Mouse (Mus musculus) central nervous system, embryonic 18 days (tissue): ENCODE results near the gene Pcyt2. TPM values are rescaled to one million over a fixed set of nuclear protein-coding genes. Genes with fewer than 3 reads are reported as not detected.

Experiments used
- polyA plus RNA-seq: library from polyadenylated mRNA; depleted of rRNA; stranded (reverse); fragments of >200 nt; gene quantifications from 2 replicates; pipeline ENCODE4 v1.2.3, GENCODE M21; 2012; rRNA removed

Gene Pcyt2
- 286 and 294 TPM in 2 replicates for polyA plus RNA-seq

GRCm38 (mm10) chr11:120617519-120618112, at the start of gene Pcyt2:
Gene Pcyt2 (minus strand): TSS chr11:120617936.

DNA sequence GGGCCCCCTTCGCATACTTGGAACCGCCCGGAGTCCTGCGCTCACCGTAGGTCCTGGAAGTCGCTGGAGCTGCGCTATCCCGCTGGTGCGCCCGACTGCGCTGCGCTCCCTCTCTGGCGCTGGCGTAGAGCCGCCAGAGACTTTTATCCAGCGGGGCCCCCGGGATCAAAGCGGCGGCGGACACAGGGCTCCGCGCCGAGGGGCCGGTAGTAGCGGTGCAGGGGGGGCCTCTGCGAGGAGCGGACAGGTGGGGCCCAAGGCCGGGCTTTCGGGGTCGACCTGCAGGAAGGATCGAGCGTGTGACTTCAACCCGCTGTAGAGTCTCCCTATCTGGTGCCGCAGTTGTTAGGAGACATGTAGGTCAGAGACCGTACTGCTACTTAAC, 43.3 kb upstream of the Pcyt2 start, which contains the start of gene Notum:
Gene Notum, minus strand, starts transcription at position 100 of the 385 bp plus-strand sequence.

DNA sequence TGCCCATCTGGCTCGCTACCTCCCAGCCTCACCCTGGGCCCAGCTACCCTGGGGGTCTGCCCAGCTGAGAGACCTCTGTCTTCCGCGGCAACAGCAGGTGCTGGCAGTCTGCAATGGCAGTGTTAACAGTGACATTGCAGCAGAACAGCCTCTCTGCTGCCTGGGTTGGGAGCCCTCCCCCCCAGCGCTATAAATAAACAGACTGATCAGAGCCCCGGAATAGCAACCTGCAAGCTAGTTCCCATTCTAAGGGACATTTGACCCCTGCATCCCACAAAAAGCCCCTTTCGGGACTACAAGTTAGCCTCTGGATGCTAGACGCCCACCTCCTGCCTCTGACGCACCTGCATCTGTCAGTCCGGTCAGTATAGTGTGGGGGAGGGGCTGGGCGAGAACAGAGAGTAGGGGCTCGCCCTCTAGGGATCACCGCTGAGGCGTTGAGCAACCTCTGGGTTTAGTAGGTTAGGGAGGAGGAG, 30.3 kb upstream of the Pcyt2 start, which contains the start of gene Myadml2:
Gene Myadml2, minus strand, starts transcription at position 158 of the 476 bp plus-strand sequence.

DNA sequence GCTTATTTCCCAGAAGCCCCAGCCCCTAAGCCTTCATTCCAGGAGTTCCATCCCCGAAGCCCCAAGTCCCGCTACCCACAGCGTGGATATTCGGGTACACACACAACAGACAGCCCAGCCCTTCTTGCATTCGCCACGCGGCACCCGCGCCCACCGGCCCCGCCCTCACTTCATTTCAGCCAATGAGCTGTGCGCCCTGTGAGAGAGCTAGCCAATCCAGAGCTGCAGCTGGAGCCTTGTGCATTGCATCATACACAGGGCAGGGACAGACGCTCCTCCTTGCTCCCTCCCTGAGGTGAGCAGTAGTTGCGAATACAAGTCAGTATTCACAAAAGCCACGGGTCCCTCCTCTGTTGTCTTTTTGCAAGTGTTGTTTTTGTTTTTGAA, 25.9 kb upstream of the Pcyt2 start, which contains the start of gene Pycr1:
Gene Pycr1, minus strand, starts transcription at position 169 of the 387 bp plus-strand sequence.

DNA sequence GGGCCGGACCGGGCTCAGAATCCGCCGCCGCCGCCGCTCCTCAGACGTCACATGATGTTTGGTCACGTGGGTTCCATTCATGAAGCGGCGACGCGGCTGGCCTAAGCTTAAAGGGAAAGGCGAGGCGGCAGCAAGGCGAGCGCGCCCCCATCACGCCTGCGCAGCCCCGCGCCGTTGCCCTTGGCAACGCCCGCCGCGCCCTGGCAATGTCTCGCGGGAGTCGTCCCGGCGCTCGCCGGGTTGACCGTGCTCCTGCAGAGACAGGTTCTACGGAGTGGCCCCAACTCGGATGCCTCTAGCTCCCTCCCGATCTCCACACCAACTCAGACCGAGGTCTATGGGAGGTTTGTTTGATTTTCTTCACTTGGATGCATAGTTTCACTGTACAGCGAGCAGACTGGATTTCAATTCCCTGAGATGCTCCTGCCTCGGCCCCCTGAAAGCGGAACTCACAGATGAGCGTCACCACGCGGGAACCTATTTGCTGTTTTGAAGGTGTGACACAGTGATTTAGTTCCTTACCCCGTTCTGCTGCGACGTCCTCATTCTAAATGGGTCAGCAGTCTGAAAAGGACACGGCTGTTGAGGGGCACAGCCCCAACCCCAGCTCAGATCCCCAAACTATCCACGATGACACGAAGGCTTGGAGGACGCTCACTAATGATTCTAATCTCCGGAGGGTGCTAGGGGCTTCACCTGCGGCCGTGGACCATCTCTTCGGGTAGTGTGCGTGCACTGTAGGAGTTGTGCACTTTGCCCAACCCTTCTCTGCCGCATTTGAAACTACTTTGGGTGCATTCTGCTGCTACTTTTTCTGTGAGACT, 16.0 kb upstream of the Pcyt2 start, which contains the start of gene Mafg:
Gene Mafg, minus strand, starts transcription at position 81 of the 824 bp plus-strand sequence.

GRCm38 (mm10) chr11:120625152-120625775, 7.5 kb upstream of the Pcyt2 start, which contains the start of gene Sirt7:
Gene Sirt7 (minus strand): TSS chr11:120625240.

DNA sequence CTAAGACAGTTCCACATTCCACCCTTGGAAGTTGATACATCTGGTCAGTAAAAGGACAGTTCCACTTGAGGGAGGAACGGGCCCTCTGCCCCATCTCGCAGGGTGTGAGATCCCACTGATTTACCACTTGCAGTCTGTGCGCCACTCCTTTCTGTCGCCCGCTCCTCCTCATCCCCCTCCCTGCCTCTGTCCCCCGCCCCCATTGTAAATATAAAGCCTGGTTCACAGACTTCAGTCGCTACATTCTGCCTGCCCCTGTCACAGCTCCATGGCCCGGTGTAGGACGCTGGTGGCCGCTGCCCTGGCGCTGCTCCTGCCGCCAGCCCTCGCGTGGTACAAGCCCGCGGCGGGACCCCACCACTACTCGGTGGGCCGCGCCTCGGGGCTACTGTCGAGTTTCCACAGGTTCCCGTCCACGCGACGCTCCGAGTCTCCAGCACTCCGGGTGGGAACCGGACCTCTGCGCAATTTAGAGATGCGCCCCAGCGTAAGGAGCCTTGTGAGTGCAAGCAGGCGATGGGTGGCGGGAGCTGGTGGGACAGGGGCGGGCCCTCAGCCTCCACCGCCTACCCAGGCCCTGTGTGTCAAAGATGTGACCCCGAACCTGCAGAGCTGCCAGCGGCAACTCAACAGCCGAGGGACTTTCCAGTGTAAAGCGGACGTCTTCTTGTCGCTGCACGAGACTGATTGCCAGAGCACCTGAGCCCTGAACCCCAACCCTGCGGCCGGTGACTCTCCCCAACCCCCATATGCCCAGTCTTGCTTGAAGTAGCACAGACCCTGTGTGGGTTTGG, 9.3 kb downstream of the Pcyt2 start, which contains the start of gene Npb:
Gene Npb, plus strand, starts transcription at position 237 of the 794 bp plus-strand sequence.

GRCm38 (mm10) chr11:120598283-120598989, 19.3 kb downstream of the Pcyt2 start, which contains the start of the genes Alyref and Anapc11:
Gene Alyref (minus strand): TSS chr11:120598365.
Gene Anapc11 (plus strand): TSS chr11:120598421.

DNA sequence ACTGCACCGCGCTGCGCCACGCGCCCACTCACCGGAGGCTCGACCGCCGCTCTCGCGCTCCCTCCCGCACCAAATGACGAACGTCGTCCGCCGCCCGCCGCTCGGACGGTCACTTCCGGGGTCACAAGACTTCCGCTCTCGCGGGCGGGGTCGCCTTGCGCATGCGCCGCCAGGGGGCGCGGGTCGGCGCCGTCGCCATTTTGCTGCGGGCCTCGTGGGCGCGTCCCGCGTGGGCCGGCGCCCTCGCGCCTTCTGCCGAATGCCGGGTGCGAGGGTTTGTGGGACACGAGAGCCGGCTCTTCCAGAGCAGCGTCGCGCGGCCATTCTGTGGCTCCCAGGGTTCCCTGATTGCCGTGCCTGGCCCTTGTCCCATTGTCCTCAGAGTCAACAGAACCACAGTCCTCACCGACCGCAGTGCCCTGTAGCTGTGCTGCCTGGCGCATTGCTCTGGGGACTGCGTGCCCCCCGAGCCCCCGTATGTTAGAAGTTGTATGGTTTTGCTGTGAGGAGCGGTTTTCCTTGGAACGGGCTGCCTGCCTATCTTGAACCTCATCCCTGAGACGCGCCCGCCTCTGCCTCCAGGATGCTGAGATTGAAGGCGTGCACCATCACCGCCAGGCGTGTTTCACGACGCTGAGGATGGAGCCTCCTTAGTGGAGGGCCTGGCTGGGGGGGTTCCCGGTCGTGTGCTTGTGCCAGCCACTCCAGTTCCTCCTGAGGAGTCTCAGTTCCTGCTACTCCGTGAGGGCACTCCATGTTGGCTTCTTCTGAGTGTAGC, 36.1 kb downstream of the Pcyt2 start, which contains the start of gene Arhgdia:
Gene Arhgdia, minus strand, starts transcription at position 135 of the 778 bp plus-strand sequence.

GRCm38 (mm10) chr11:120572752-120573584, 44.8 kb downstream of the Pcyt2 start, which contains the start of gene P4hb:
Gene P4hb (minus strand): TSS chr11:120573253.

Other genes with a start within 250 kb of the Pcyt2 start
- gene Faap100, start 239.2 kb downstream of the Pcyt2 start, polyA plus RNA-seq: 107 and 108 TPM in 2 replicates
- 52.6 and 53.0 TPM in 2 replicates for gene Nploc4, start 180.2 kb downstream of the Pcyt2 start, polyA plus RNA-seq
- gene Tspan10, start 175.3 kb downstream of the Pcyt2 start, polyA plus RNA-seq: not detected in 2 replicates
- 0.32 and 0.56 TPM in 2 replicates for gene Pde6g, start 164.4 kb downstream of the Pcyt2 start, polyA plus RNA-seq
- 8.6 and 10.0 TPM in 2 replicates for gene Oxld1, start 159.9 kb downstream of the Pcyt2 start, polyA plus RNA-seq
- 30.3 and 32.5 TPM in 2 replicates for gene Ccdc137, start 159.8 kb downstream of the Pcyt2 start, polyA plus RNA-seq
- 42.5 and 46.3 TPM in 2 replicates for gene Arl16, start 150.3 kb downstream of the Pcyt2 start, polyA plus RNA-seq
- gene Mrpl12, start 133.3 kb downstream of the Pcyt2 start, polyA plus RNA-seq: 107 and 119 TPM in 2 replicates
- 33.0 and 33.5 TPM in 2 replicates for gene Slc25a10, start 126.1 kb downstream of the Pcyt2 start, polyA plus RNA-seq
- gene Gcgr, start 87.2 kb downstream of the Pcyt2 start, polyA plus RNA-seq: 0.10 and 0.45 TPM in 2 replicates
- gene Mcrip1, start 68.2 kb downstream of the Pcyt2 start, polyA plus RNA-seq: 192 and 196 TPM in 2 replicates
- 1.1 TPM in 1 of 2 replicates, not detected in the other for gene Ppp1r27, start 66.8 kb downstream of the Pcyt2 start, polyA plus RNA-seq
- 153 and 156 TPM in 2 replicates for gene P4hb, start 44.7 kb downstream of the Pcyt2 start, polyA plus RNA-seq
- 443 and 473 TPM in 2 replicates for gene Arhgdia, start 36.3 kb downstream of the Pcyt2 start, polyA plus RNA-seq
- 83.1 and 83.5 TPM in 2 replicates for gene Alyref, start 19.6 kb downstream of the Pcyt2 start, polyA plus RNA-seq
- gene Anapc11, start 19.5 kb downstream of the Pcyt2 start, polyA plus RNA-seq: 185 and 196 TPM in 2 replicates
- gene Npb, start 9.5 kb downstream of the Pcyt2 start, polyA plus RNA-seq: 0.22 and 0.57 TPM in 2 replicates
- 67.4 and 67.5 TPM in 2 replicates for gene Sirt7, start 7.3 kb upstream of the Pcyt2 start, polyA plus RNA-seq
- 69.7 and 75.8 TPM in 2 replicates for gene Mafg, start 15.7 kb upstream of the Pcyt2 start, polyA plus RNA-seq
- 19.2 and 19.8 TPM in 2 replicates for gene Pycr1, start 25.8 kb upstream of the Pcyt2 start, polyA plus RNA-seq
- 0.63 and 0.74 TPM in 2 replicates for gene Myadml2, start 30.2 kb upstream of the Pcyt2 start, polyA plus RNA-seq
- gene Notum, start 43.2 kb upstream of the Pcyt2 start, polyA plus RNA-seq: 7.3 and 7.5 TPM in 2 replicates
- gene Aspscr1, start 55.0 kb upstream of the Pcyt2 start, polyA plus RNA-seq: 70.1 and 71.8 TPM in 2 replicates
- 56.6 and 60.2 TPM in 2 replicates for gene Cenpx, start 95.8 kb upstream of the Pcyt2 start, polyA plus RNA-seq
- gene Lrrc45, start 96.0 kb upstream of the Pcyt2 start, polyA plus RNA-seq: 144 TPM in 2 replicates
- gene Rac3, start 103.5 kb upstream of the Pcyt2 start, polyA plus RNA-seq: 858 and 954 TPM in 2 replicates
- 6.9 and 7.2 TPM in 2 replicates for gene Dcxr, start 109.3 kb upstream of the Pcyt2 start, polyA plus RNA-seq
- 2.5 and 4.2 TPM in 2 replicates for gene Cbr2, start 114.2 kb upstream of the Pcyt2 start, polyA plus RNA-seq
- gene Hmga1b, start 144.9 kb upstream of the Pcyt2 start, polyA plus RNA-seq: 0.82 and 1.0 TPM in 2 replicates
- 118 and 127 TPM in 2 replicates for gene Rfng, start 166.3 kb upstream of the Pcyt2 start, polyA plus RNA-seq
- gene Gps1, start 166.3 kb upstream of the Pcyt2 start, polyA plus RNA-seq: 294 and 308 TPM in 2 replicates
- 38.1 and 38.2 TPM in 2 replicates for gene Dus1l, start 178.5 kb upstream of the Pcyt2 start, polyA plus RNA-seq
- gene Fasn, start 206.6 kb upstream of the Pcyt2 start, polyA plus RNA-seq: 281 and 338 TPM in 2 replicates